Mouse (Mus musculus): Measurements from ENCODE around the gene Mllt3. TPM values are rescaled to one million over a fixed set of nuclear protein-coding genes. Genes with fewer than 3 reads are reported as not detected.

Gene Mllt3
- 51.9 and 61.7 TPM in 2 replicates for polyA plus RNA-seq (2015; fragmentation: Nextera tagmentation; extraction: Ambion mirVana)

- peak within 1 kb of the TSS; percentile 86 for H3K9ac ChIP-seq
- H3K27me3 ChIP-seq: no peaks in the 10 kb centered on the region
- WGBS: under 1% methylated on average over 37 of the region's 37 CpGs
- peaks cover 29% of the 10 kb centered on the region for H3K4me1 ChIP-seq
- H3K9me3 ChIP-seq: no peaks in the 10 kb centered on the region
- H3K36me3 ChIP-seq: 0 out of 2 replicates have a peak, but pooled peaks cover 2% of the 10 kb centered on the region
- peak; percentile 91 for ATAC-seq (ENCODE audit: low FRiP score, low read depth)
- peak within 1 kb of the TSS; percentile 86 for H3K4me2 ChIP-seq (replicated peaks)
- H3K4me3 ChIP-seq: peak within 1 kb of the TSS; percentile 81
- peak within 1 kb of the TSS; percentile 93 for H3K27ac ChIP-seq
Measured at GRCm38 (mm10) chr4:88033216-88033653, at the start of gene Mllt3. Mllt3 (minus strand) TSS chr4:88033364.

- H3K27me3 ChIP-seq: no peaks in the 10 kb centered on the region
- no peaks in the 10 kb centered on the region for H3K36me3 ChIP-seq
- WGBS: 89% methylated on average over 4 of the region's 4 CpGs
- H3K4me1 ChIP-seq: peaks cover 10% of the 10 kb centered on the region
- no peaks in the 10 kb centered on the region for H3K9me3 ChIP-seq
- no peak for ATAC-seq (ENCODE audit: low FRiP score, low read depth)
- no peak overlapping the region for H3K9ac ChIP-seq
- H3K27ac ChIP-seq: no peak overlapping the region
- no peak overlapping the region for H3K4me3 ChIP-seq
- H3K4me2 ChIP-seq (replicated peaks): no peak overlapping the region
Measured at GRCm38 (mm10) chr4:88082381-88082780, 49.2 kb upstream of the Mllt3 start.

DNA sequence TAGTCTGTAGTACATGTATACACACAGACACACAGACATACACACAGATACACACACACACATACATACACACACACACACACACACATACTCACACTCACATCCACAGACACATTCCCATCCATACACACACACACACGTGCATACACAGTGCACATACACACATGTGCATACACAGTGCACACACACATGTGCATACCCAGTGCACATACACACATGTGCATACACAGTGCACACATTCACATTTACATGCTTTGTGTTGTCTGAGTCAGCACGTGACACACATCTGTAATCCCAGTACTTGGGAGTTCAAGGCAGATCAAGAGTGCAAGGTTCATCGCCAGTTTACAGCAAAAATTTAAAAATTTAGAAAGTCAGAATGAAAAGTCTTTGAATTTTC lies 48.7 kb upstream of the Mllt3 start:
- no peak for ATAC-seq (ENCODE audit: low FRiP score, low read depth)

GRCm38 (mm10) chr4:88081417-88081816 lies 48.3 kb upstream of the Mllt3 start:
- no peak overlapping the region for H3K9ac ChIP-seq
- H3K4me2 ChIP-seq (replicated peaks): no peak overlapping the region
- H3K4me3 ChIP-seq: no peak overlapping the region
- no peaks in the 10 kb centered on the region for H3K27me3 ChIP-seq
- H3K27ac ChIP-seq: no peak overlapping the region
- peaks cover 10% of the 10 kb centered on the region for H3K4me1 ChIP-seq
- no peaks in the 10 kb centered on the region for H3K9me3 ChIP-seq
- no peaks in the 10 kb centered on the region for H3K36me3 ChIP-seq
- no peak for ATAC-seq (ENCODE audit: low FRiP score, low read depth)
- 66% methylated on average over 5 of the region's 5 CpGs for WGBS

More for the DNA sequence above, 48.7 kb upstream of the Mllt3 start:
- Histone ChIP-seq H3K9me3 (no peaks in the 10 kb centered on the region), H3K4me1 (peaks cover 10% of the 10 kb centered on the region), H3K27me3 (no peaks in the 10 kb centered on the region), H3K9ac (no peak overlapping the region), H3K4me2 (replicated peaks) (no peak overlapping the region), H3K27ac (no peak overlapping the region), H3K36me3 (no peaks in the 10 kb centered on the region), H3K4me3 (no peak overlapping the region)
- 91% methylated on average over 3 of the region's 3 CpGs for WGBS

GRCm38 (mm10) chr4:88078983-88079382 lies 45.8 kb upstream of the Mllt3 start:
- H3K4me2 ChIP-seq (replicated peaks): no peak overlapping the region
- no peak for ATAC-seq (ENCODE audit: low FRiP score, low read depth)
- H3K9me3 ChIP-seq: no peaks in the 10 kb centered on the region
- 60% methylated on average over 3 of the region's 3 CpGs for WGBS
- no peaks in the 10 kb centered on the region for H3K27me3 ChIP-seq
- H3K9ac ChIP-seq: no peak overlapping the region
- H3K36me3 ChIP-seq: no peaks in the 10 kb centered on the region
- H3K4me3 ChIP-seq: no peak overlapping the region
- no peak overlapping the region for H3K27ac ChIP-seq
- H3K4me1 ChIP-seq: peaks cover 8% of the 10 kb centered on the region

DNA sequence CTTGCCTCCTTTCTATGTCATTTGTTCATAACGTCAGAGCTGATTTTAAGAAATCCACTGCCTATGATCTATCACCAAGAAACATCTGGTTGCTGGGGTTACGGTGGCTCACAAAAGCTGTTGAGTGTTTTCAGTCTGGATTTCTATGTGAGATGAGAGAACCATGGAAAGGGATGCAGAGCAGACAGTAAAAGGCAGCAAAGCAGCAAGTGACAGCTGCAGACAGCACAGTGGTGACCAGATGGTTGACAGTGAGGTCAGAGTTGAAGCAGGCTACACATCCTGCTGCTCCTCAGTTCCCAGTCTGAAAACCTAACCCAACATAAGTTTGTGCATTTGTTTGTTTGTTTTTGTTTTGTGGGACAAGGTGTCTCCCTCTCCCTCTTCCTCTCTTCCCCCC lies 42.2 kb upstream of the Mllt3 start:
- ATAC-seq (ENCODE audit: low FRiP score, low read depth): no peak
- Histone ChIP-seq H3K4me3 (no peak overlapping the region), H3K27ac (no peak overlapping the region), H3K4me1 (no peaks in the 10 kb centered on the region), H3K9ac (no peak overlapping the region), H3K36me3 (no peaks in the 10 kb centered on the region), H3K9me3 (no peaks in the 10 kb centered on the region), H3K27me3 (no peaks in the 10 kb centered on the region), H3K4me2 (replicated peaks) (no peak overlapping the region)
- WGBS: 45% methylated on average over 2 of the region's 2 CpGs

- no peak overlapping the region for H3K27ac ChIP-seq
- no peak overlapping the region for H3K9ac ChIP-seq
- 77% methylated on average over 8 of the region's 8 CpGs for WGBS
- H3K4me3 ChIP-seq: no peak overlapping the region
- H3K36me3 ChIP-seq: no peaks in the 10 kb centered on the region
- H3K27me3 ChIP-seq: no peaks in the 10 kb centered on the region
- no peak overlapping the region for H3K4me2 ChIP-seq (replicated peaks)
- no peaks in the 10 kb centered on the region for H3K4me1 ChIP-seq
- ATAC-seq (ENCODE audit: low FRiP score, low read depth): no peak
- no peaks in the 10 kb centered on the region; the same call in 1 of the 2 replicates for H3K9me3 ChIP-seq
Measured at GRCm38 (mm10) chr4:88046280-88046679, 13.1 kb upstream of the Mllt3 start.

DNA sequence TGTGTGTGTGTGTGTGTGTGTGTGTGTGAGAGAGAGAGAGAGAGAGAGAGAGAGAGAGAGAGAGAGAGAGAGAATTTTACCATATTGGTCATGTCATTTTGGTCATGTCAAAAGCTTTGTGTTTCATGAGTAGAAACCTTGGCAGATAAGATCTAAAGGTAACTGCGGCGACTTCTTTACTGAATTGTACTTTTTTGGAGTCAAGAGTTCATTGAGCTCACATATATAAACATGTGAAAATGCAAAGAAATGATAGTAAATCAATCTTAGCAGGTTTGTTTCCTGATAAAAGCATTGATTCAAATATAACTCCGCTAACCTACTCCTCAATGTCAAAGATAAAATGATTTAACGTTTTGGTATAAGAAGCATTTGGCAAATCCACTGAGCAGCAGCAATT lies 12.0 kb upstream of the Mllt3 start:
- no peaks in the 10 kb centered on the region for H3K36me3 ChIP-seq
- H3K4me1 ChIP-seq: no peaks in the 10 kb centered on the region
- H3K27ac ChIP-seq: no peak overlapping the region
- WGBS: 94% methylated on average over 4 of the region's 4 CpGs
- no peak overlapping the region for H3K4me2 ChIP-seq (replicated peaks)
- H3K27me3 ChIP-seq: no peaks in the 10 kb centered on the region
- H3K9ac ChIP-seq: no peak overlapping the region
- H3K4me3 ChIP-seq: no peak overlapping the region
- ATAC-seq (ENCODE audit: low FRiP score, low read depth): no peak
- no peaks in the 10 kb centered on the region; the same call in 1 of the 2 replicates for H3K9me3 ChIP-seq

- no peaks in the 10 kb centered on the region for H3K9me3 ChIP-seq
- H3K4me3 ChIP-seq: peak overlapping the region; percentile 81
- H3K4me2 ChIP-seq (replicated peaks): peak overlapping the region; percentile 86
- no peak for ATAC-seq (ENCODE audit: low FRiP score, low read depth)
- WGBS: under 1% methylated on average over 11 of the region's 11 CpGs
- H3K27me3 ChIP-seq: no peaks in the 10 kb centered on the region
- H3K9ac ChIP-seq: no peak overlapping the region
- no peaks in the 10 kb centered on the region for H3K36me3 ChIP-seq
- peaks cover 19% of the 10 kb centered on the region for H3K4me1 ChIP-seq
- H3K27ac ChIP-seq: no peak overlapping the region
Measured at GRCm38 (mm10) chr4:88035361-88035760, 2.2 kb upstream of the Mllt3 start.

GRCm38 (mm10) chr4:88034387-88035157 lies 1.4 kb upstream of the Mllt3 start:
- Histone ChIP-seq H3K27ac (no peak overlapping the region), H3K9me3 (no peaks in the 10 kb centered on the region), H3K36me3 (no peaks in the 10 kb centered on the region), H3K4me3 (peak overlapping the region; percentile 81), H3K27me3 (no peaks in the 10 kb centered on the region), H3K4me2 (replicated peaks) (peak overlapping the region; percentile 86), H3K9ac (no peak overlapping the region), H3K4me1 (peaks cover 26% of the 10 kb centered on the region)
- no peak for ATAC-seq (ENCODE audit: low FRiP score, low read depth)
- 2% methylated on average over 18 of the region's 18 CpGs for WGBS

GRCm38 (mm10) chr4:88033729-88034386 lies 694 bp upstream of the Mllt3 start:
- ATAC-seq (ENCODE audit: low FRiP score, low read depth): no peak
- no peaks in the 10 kb centered on the region for H3K27me3 ChIP-seq
- H3K4me3 ChIP-seq: peak overlapping the region; percentile 81
- no peaks in the 10 kb centered on the region for H3K9me3 ChIP-seq
- H3K9ac ChIP-seq: peak overlapping the region; percentile 59
- H3K36me3 ChIP-seq: 0 out of 2 replicates have a peak, but pooled peaks cover 2% of the 10 kb centered on the region
- no peak overlapping the region for H3K27ac ChIP-seq
- WGBS: 0% methylated on average over 25 of the region's 25 CpGs
- H3K4me2 ChIP-seq (replicated peaks): peak overlapping the region; percentile 86
- peaks cover 29% of the 10 kb centered on the region for H3K4me1 ChIP-seq

All from limb, embryonic 13.5 days (tissue).